Mouse (Mus musculus): ENCODE measurements around the gene Crebrf. TPM values are rescaled to one million over a fixed set of nuclear protein-coding genes. Genes with fewer than 3 reads are reported as not detected.

Crebrf gene
- polyA plus RNA-seq, 1 experiment from 2014 or later = 2.5 TPM

Other genes with a start within 250 kb of the Crebrf start
- gene Ergic1, start 154.2 kb upstream of the Crebrf start, polyA plus RNA-seq (2016; fragmentation: Nextera tagmentation; extraction: Ambion mirVana) = 116 and 127 TPM in 2 replicates
- 22.0 and 24.4 TPM in 2 replicates for gene Dusp1, start 153.5 kb upstream of the Crebrf start, polyA plus RNA-seq (2016; fragmentation: Nextera tagmentation; extraction: Ambion mirVana)
- 104 and 109 TPM in 2 replicates for gene Atp6v0e, start 52.4 kb upstream of the Crebrf start, polyA plus RNA-seq (2016; fragmentation: Nextera tagmentation; extraction: Ambion mirVana)
- gene Bnip1, start 65.4 kb downstream of the Crebrf start, polyA plus RNA-seq (2016; fragmentation: Nextera tagmentation; extraction: Ambion mirVana) = 43.9 and 51.5 TPM in 2 replicates
- gene Nkx2-5, start 129.4 kb downstream of the Crebrf start, polyA plus RNA-seq (2016; fragmentation: Nextera tagmentation; extraction: Ambion mirVana) = not detected in 2 replicates
- 11.7 and 12.5 TPM in 2 replicates for gene Kifc5b, start 201.4 kb downstream of the Crebrf start, polyA plus RNA-seq (2016; fragmentation: Nextera tagmentation; extraction: Ambion mirVana)
- 2.8 and 2.9 TPM in 2 replicates for gene Phf1, start 217.4 kb downstream of the Crebrf start, polyA plus RNA-seq (2016; fragmentation: Nextera tagmentation; extraction: Ambion mirVana)
- gene Cuta, start 223.9 kb downstream of the Crebrf start, polyA plus RNA-seq (2016; fragmentation: Nextera tagmentation; extraction: Ambion mirVana) = 180 and 184 TPM in 2 replicates
- gene Syngap1, start 225.6 kb downstream of the Crebrf start, polyA plus RNA-seq (2016; fragmentation: Nextera tagmentation; extraction: Ambion mirVana) = 1.5 and 1.9 TPM in 2 replicates

Measured in forebrain, embryonic 10.5 days (tissue).